Mouse (Mus musculus) neural tube, embryonic 14.5 days (tissue): ENCODE results near the gene Ralgapb. TPM values are rescaled to one million over a fixed set of nuclear protein-coding genes. Genes with fewer than 3 reads are reported as not detected.

Experiments used
- ATAC-seq: fragments of 200-750 bp; cut with Nextera tagmentation; 2 replicates; pipeline ENCODE4 v1.8.0; 2017; ENCODE audit warnings: low read depth, mild to moderate bottlenecking, moderate TSS enrichment, moderate library complexity
- H3K27ac ChIP-seq: fragments of 300-500 bp; sonication (generic); 2 replicates; pipeline ENCODE4 v1.5.1; 2014; ENCODE audit warnings: low read depth, mild to moderate bottlenecking, control low read depth, low read length, moderate library complexity, mixed read lengths
- H3K27me3 ChIP-seq: fragments of 300-500 bp; sonication (generic); 2 replicates; pipeline ENCODE4 v1.6.1; 2014; ENCODE audit warnings: low read length; ENCODE audit not compliant: control insufficient read depth, insufficient read depth
- H3K36me3 ChIP-seq: fragments of 300-500 bp; sonication (generic); 2 replicates; pipeline ENCODE4 v1.6.1; 2014; ENCODE audit warnings: low read length, mixed read lengths; ENCODE audit not compliant: control insufficient read depth, insufficient read depth
- H3K4me1 ChIP-seq: fragments of 300-500 bp; sonication (generic); 2 replicates; pipeline ENCODE4 v1.6.1; 2014; ENCODE audit warnings: low read length; ENCODE audit not compliant: control insufficient read depth, insufficient read depth
- H3K4me2 ChIP-seq: fragments of 300-500 bp; sonication (generic); 2 replicates; pipeline ENCODE4 v1.6.1; 2014; ENCODE audit warnings: mild to moderate bottlenecking, low read depth, low read length, control low read depth
- H3K4me3 ChIP-seq: fragments of 300-500 bp; sonication (generic); 2 replicates; pipeline ENCODE4 v1.5.1; 2014; ENCODE audit warnings: low read depth, low read length, control low read depth, mixed read lengths
- H3K9ac ChIP-seq: fragments of 300-500 bp; sonication (generic); replicated peaks from 2 replicates; pipeline ENCODE4 v1.6.1; 2014; ENCODE audit warnings: low read depth, mild to moderate bottlenecking, control low read depth, low read length, mixed read lengths
- H3K9me3 ChIP-seq: fragments of 300-500 bp; sonication (generic); 2 replicates; pipeline ENCODE4 v1.6.1; 2016; ENCODE audit warnings: low read length; ENCODE audit not compliant: control insufficient read depth
- WGBS: fragments of 180-500 bp; shearing (Covaris S2); extraction: QIAGEN DNeasy Blood & Tissue Kit; methylation state at CpG from one replicate; pipeline ENCODE4 v1.1.7; 2014; 5-methylcytosine and 5-hydroxymethylcytosine counted together
- polyA plus RNA-seq: library from polyadenylated mRNA; unstranded; fragments of >200 nt; fragmentation: Nextera tagmentation; extraction: Ambion mirVana; gene quantifications from 2 replicates; pipeline ENCODE4 v1.2.1, GENCODE M21; 2014

Ralgapb gene
- polyA plus RNA-seq, 1 experiment from 2014 or later, result 39.4 TPM

DNA sequence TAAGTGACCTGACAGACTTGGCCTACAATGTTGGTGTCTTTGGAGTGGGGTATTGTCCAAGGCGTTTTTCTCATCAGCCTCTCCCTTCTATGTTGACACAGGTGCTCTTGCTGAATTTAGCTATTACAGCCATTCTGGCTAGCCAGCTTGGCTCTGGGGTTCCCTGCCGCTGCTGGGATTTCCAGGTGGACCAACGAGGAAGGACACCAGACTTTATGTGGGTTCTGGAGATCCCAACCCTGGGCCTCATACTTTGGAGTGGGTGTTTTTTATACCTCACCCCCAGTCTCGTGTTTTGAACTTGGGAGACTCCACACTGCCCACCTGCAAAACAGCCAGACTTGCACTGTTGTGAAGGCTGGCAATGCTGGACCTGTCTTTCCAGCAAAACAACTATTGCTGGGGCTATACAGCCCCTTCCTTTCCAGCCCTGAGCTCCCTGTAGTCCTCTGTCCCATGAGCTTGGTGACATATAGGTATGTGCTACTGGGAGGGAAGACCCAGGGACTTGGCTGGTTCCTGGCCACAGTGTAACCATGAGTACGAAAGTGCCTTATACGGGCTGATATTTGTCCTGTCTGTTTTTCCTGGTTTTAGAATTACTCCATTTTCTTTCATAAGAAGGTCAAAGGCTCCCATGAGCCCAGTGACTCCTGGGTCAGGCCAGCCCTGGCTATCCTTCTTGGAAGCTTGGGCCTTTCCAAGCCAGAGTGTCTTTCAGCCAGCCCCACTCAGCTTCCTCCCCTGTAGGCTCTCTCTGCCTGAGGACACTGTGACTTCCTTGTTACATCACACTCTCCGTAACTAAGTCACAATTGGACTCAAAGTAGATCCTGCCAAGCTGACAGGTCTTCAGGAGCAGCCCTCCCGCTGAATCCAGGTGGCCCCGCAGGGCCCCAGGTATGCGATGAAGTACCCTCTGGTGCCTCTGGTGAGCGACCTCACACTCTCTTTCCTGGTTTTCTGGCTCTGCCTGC is 92.5 kb downstream of the Ralgapb start, which contains the start of gene Adig:
TSS of gene Adig (plus strand) at position 777 of the 977 bp plus-strand sequence.
- H3K36me3 ChIP-seq, result peaks cover 12% of the 10 kb centered on the region; the same call in 1 of the 2 replicates
- no peaks in the 10 kb centered on the region for H3K27me3 ChIP-seq
- 78% methylated on average over 11 of the region's 11 CpGs for WGBS

DNA sequence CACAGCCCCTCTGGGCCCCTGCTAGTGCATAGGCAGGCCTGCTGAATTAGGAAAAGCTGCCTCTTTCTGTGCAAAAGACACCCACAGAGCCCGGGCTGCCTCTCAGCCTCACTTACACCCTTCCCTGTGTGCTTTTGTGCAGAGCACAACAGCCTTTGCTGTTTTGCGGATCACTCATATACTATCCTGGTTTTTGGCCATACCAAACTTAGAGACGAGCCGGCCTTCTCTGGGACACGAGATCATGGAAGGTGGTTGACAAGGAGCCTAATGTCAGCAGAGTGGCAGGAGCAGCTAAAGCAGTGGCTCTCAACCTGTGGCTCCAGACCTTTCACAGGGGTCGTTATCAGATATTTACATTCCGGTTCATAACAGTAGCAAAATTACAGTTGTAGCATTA is 93.6 kb downstream of the Ralgapb start:
- Histone ChIP-seq H3K9ac (no peak overlapping the region), H3K27ac (no peak overlapping the region), H3K4me2 (no peak overlapping the region), H3K4me1 (no peaks in the 10 kb centered on the region), H3K9me3 (no peaks in the 10 kb centered on the region), H3K27me3 (no peaks in the 10 kb centered on the region), H3K36me3 (0 out of 2 replicates have a peak, but pooled peaks cover 8% of the 10 kb centered on the region), H3K4me3 (no peak overlapping the region)
- no peak for ATAC-seq
- 88% methylated on average over 7 of the region's 7 CpGs for WGBS

More for the DNA sequence above, 92.5 kb downstream of the Ralgapb start, which contains the start of gene Adig:
- Histone ChIP-seq H3K4me3 (no peak within 1 kb of the TSS), H3K4me1 (no peaks in the 10 kb centered on the region), H3K9me3 (no peaks in the 10 kb centered on the region), H3K9ac (no peak within 1 kb of the TSS), H3K27ac (no peak within 1 kb of the TSS), H3K4me2 (no peak within 1 kb of the TSS)
- no peak for ATAC-seq

DNA sequence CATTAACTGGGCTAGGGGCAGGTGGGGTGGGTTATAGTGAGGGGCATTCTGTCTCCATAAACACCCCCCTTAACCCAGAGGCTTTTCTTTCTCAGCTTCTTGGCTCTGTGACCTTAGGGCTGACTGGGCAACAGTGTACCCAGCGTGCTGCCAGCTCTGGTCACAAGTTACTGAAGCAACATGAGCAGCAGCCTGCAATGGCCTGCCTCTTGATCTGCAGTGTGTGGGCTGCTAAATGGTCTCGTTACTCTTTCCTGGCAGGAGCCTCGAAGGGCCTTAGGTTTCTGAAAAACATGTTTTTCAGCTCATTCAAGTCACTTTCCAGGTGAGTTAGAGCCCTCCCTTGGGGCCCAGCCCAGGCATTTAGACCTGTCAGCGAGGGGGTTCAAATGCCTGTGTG is 94.0 kb downstream of the Ralgapb start:
- Histone ChIP-seq H3K4me2 (no peak overlapping the region), H3K4me1 (no peaks in the 10 kb centered on the region), H3K36me3 (0 out of 2 replicates have a peak, but pooled peaks cover 4% of the 10 kb centered on the region), H3K9me3 (no peaks in the 10 kb centered on the region), H3K9ac (no peak overlapping the region), H3K27ac (no peak overlapping the region), H3K4me3 (no peak overlapping the region), H3K27me3 (no peaks in the 10 kb centered on the region)
- WGBS, result 78% methylated on average over 4 of the region's 4 CpGs
- no peak for ATAC-seq

DNA sequence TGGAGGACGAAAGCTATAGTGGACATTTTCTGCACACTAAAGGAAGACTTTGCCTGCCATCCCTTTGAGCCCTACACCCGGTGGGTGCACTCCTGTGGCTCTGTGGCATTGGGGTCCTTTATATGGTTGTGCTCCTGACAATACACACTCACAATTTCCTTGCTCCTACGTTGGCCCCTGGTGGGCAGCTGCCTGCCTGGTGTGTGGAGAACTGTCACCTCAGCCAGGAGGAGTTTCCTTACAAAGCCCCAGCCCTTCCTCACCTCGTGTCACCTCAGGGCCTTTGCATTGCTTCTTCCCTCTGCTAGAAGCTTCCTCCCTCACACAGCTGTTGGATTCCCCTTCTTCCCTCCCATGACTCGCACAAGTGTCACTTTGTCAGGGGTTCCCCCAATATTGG is 96.8 kb downstream of the Ralgapb start:
- H3K36me3 ChIP-seq, result no peaks in the 10 kb centered on the region
- no peak overlapping the region for H3K27ac ChIP-seq
- no peaks in the 10 kb centered on the region for H3K27me3 ChIP-seq
- no peaks in the 10 kb centered on the region for H3K9me3 ChIP-seq
- H3K4me1 ChIP-seq, result no peaks in the 10 kb centered on the region
- H3K4me3 ChIP-seq, result no peak overlapping the region
- H3K9ac ChIP-seq, result no peak overlapping the region
- WGBS, result 79% methylated on average over 5 of the region's 5 CpGs
- no peak overlapping the region for H3K4me2 ChIP-seq
- ATAC-seq, result no peak

DNA sequence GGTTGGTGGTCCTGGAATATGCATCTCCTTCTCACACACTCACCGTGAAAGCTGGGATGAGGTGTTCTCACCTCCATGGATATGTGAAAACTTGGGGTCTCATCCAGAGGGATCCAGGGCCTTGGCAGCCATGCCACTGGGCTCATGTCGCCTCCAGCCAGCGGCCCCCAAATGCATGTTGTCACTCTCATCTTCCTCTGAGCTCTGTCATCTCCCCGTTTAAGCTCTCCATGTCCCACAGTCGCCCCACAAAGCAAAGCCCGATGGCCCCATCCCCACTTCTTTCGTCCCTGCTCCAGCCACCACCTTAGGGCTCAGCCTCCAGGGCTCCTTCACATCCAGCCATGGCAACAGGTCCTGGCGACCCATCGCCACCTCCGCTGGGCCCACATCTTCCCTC is 97.4 kb downstream of the Ralgapb start:
- no peaks in the 10 kb centered on the region for H3K27me3 ChIP-seq
- no peak for ATAC-seq
- no peaks in the 10 kb centered on the region for H3K4me1 ChIP-seq
- WGBS, result 93% methylated on average over 10 of the region's 10 CpGs
- H3K9ac ChIP-seq, result no peak overlapping the region
- H3K9me3 ChIP-seq, result no peaks in the 10 kb centered on the region
- H3K4me2 ChIP-seq, result no peak overlapping the region
- H3K4me3 ChIP-seq, result no peak overlapping the region
- no peaks in the 10 kb centered on the region for H3K36me3 ChIP-seq
- no peak overlapping the region for H3K27ac ChIP-seq

DNA sequence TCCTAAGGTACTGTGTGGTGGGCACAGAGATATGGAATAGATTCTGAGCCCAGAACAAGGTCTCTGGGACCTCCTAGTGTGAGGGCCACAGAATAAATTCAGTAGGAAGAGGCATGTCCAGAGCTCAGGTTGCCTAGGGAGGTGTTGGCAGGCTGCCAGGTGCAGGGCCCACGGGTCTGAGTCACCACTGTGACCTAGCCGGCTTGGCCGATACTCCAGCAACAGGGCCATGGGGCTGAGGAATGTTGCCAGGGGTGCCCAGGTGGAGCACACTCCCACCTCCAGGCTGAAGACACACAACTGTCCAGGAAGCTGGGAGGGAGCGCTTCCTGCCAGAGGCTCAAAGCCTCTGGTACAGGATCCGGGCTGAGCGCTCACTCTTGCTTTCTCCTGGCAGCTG is 101.0 kb downstream of the Ralgapb start:
- H3K9ac ChIP-seq, result no peak overlapping the region
- no peaks in the 10 kb centered on the region for H3K9me3 ChIP-seq
- WGBS, result 74% methylated on average over 6 of the region's 6 CpGs

DNA sequence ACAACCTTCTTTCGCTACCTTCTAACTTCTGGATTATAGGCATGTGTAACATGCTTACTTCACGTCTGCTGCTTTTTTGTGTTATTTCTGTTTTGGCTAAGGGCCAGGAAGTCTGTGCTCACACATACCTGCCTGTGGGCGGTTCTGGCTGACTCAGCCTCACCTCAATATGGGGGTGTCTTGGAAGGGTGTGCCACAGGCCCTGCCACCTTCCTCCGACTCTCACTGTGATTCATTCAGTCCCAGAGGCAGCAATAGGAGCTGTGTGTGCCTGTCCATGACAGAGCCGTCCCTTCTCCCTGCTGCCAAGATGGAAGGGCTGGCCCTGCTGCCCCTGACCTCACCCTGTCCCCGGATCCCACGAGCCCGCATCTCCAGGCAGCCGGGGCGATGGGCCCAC is 102.9 kb downstream of the Ralgapb start, which contains the start of gene Arhgap40:
TSS of gene Arhgap40 (plus strand) at position 269 of the 400 bp plus-strand sequence.
- H3K4me2 ChIP-seq, result no peak within 1 kb of the TSS
- H3K36me3 ChIP-seq, result no peaks in the 10 kb centered on the region
- no peak within 1 kb of the TSS for H3K27ac ChIP-seq
- no peaks in the 10 kb centered on the region for H3K9me3 ChIP-seq
- WGBS, result 91% methylated on average over 10 of the region's 10 CpGs
- no peak within 1 kb of the TSS for H3K9ac ChIP-seq
- H3K4me3 ChIP-seq, result no peak within 1 kb of the TSS
- no peak for ATAC-seq
- H3K27me3 ChIP-seq, result no peaks in the 10 kb centered on the region
- H3K4me1 ChIP-seq, result no peaks in the 10 kb centered on the region

More for the DNA sequence above, 101.0 kb downstream of the Ralgapb start:
- Histone ChIP-seq H3K4me3 (no peak overlapping the region), H3K4me2 (no peak overlapping the region), H3K27me3 (no peaks in the 10 kb centered on the region), H3K4me1 (no peaks in the 10 kb centered on the region), H3K27ac (no peak overlapping the region), H3K36me3 (no peaks in the 10 kb centered on the region)
- ATAC-seq, result no peak

DNA sequence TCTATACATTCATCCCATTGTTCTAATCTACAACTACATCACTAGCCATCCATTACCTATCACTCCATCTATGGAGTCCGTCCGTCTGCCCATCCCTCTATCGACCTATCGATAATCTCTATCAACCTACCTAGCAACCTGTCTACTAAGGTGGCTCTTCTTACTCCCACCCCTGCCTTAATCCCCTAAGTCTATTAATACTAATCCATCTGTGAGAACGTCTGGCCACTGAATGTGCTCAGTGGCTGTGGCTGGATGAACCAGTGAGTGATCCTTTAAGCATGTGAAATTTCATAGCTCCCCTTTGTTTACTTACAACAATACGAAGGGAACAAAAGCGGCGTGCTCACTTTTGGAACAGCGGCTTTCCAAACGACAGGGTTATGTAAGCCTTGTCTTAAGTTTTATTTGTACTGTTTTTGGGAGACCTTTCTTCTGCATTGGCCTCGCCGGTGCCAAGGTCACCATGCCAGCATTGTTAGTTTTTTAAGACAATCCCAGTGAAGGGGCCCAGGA is 104.2 kb downstream of the Ralgapb start:
- H3K36me3 ChIP-seq, result no peaks in the 10 kb centered on the region
- no peaks in the 10 kb centered on the region for H3K4me1 ChIP-seq
- H3K9me3 ChIP-seq, result no peaks in the 10 kb centered on the region
- H3K27ac ChIP-seq, result no peak overlapping the region
- 85% methylated on average over 12 of the region's 12 CpGs for WGBS
- H3K4me2 ChIP-seq, result no peak overlapping the region
- H3K9ac ChIP-seq, result no peak overlapping the region
- no peak for ATAC-seq
- H3K4me3 ChIP-seq, result no peak overlapping the region
- no peaks in the 10 kb centered on the region for H3K27me3 ChIP-seq

DNA sequence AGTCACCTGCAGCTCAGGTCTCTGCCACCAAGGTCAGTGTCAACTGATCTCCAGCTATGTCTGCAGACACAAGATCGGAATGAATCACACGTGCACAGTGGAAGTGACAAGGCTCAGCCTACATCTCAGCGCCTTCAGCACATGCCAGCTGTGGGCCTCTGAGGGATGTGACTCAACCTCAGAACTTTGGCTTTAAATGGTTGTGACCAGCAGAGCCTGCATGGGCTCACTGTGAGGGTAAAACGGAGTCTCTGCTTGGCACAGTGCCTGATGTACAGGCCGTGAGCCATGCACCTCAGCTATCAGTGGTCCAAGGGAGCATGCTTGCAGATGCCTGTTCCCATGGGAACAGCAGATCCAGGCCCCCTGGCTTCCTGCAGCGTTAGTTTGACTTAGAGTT is 108.9 kb downstream of the Ralgapb start:
- Histone ChIP-seq H3K9me3 (no peaks in the 10 kb centered on the region), H3K27ac (no peak overlapping the region), H3K4me1 (no peaks in the 10 kb centered on the region), H3K36me3 (no peaks in the 10 kb centered on the region), H3K27me3 (no peaks in the 10 kb centered on the region), H3K4me2 (no peak overlapping the region), H3K9ac (no peak overlapping the region), H3K4me3 (no peak overlapping the region)
- ATAC-seq, result no peak
- 68% methylated on average over 6 of the region's 6 CpGs for WGBS
